Mouse (Mus musculus) thymus, adult 2 months (tissue): ENCODE data around the gene Dlec1.

ENCODE experiments used
- CTCF ChIP-seq: fragments of 200-500 bp; IDR thresholded peaks from 2 replicates; pipeline ENCODE4 v1.5.1; 2012; ENCODE audit warnings: mild to moderate bottlenecking, control low read depth, low read length, moderate library complexity, borderline replicate concordance; ENCODE audit not compliant: control insufficient read depth, poor library complexity, insufficient read depth; ENCODE audit errors: extremely low read depth
- POLR2A ChIP-seq: fragments of 200-500 bp; IDR thresholded peaks from 2 replicates; pipeline ENCODE4 v1.6.1; 2012; ENCODE audit warnings: mild to moderate bottlenecking, low read length, control low read depth, moderate library complexity; ENCODE audit not compliant: control insufficient read depth, poor library complexity, insufficient read depth; ENCODE audit errors: extremely low read depth

- TF ChIP-seq POLR2A (no peak), CTCF (no peak)
Observed at GRCm38 (mm10) chr9:119167608-119168007, 65.3 kb downstream of the Dlec1 start.
